Mouse (Mus musculus) retina, postnatal 7 days (tissue): ENCODE measurements around the gene Slc39a11.
A peak's percentile ranks its signal among the peaks of the same experiment; 100 is the strongest.

Experiments used
- DNase-seq: peaks from one replicate; pipeline ENCODE4 v3.0.0-alpha.2; 2012; ENCODE audit warnings: low read depth, low spot score

Slc39a11 gene

DNA sequence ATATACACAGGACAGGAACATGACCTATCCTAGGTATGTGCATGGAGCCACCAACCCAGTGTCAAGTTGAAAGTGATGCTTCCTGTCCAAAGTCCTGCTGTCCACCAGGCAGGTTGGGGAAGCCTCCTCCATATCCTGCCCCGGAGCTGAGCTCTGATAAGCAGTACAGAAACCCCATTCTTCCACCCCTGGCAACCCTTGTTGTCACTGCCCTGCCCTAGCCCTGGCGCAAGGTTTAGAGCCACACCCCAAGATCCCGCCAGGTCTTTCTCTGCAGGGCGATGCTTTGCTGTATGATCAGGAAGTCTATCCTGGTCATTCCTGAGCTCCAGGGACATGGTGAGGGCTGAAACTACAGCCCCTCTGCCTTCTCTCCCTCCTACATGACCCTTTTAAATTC is 396.7 kb downstream of the Slc39a11 start:
- DNase-seq, result no peak

GRCm38 (mm10) chr11:113251172-113251571 is 398.7 kb downstream of the Slc39a11 start:
- no peak for DNase-seq

- DNase-seq, result no peak
Observed at GRCm38 (mm10) chr11:113246475-113246874, 403.4 kb downstream of the Slc39a11 start.

GRCm38 (mm10) chr11:113245666-113246065 is 404.2 kb downstream of the Slc39a11 start:
- DNase-seq, result no peak

DNA sequence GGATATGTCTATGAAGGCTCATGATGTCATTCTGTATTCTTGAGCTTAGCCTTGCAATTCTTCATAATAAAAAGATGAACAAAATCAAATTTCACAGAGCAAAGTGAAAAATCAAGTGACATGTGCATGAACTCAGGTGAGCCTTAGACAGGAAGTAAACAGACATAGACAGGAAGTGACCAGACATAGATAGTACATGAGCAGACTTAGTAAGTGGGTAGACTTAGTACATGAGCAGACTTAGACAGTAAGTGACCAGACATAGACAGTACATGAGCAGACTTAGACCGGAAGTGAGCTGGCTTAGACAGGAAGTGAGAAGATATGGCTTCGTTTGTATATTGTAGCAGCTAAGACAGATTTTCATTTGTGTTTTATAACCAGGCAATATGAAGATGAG is 415.4 kb downstream of the Slc39a11 start:
- no peak for DNase-seq

GRCm38 (mm10) chr11:113232049-113232448 is 417.8 kb downstream of the Slc39a11 start:
- DNase-seq, result no peak

DNA sequence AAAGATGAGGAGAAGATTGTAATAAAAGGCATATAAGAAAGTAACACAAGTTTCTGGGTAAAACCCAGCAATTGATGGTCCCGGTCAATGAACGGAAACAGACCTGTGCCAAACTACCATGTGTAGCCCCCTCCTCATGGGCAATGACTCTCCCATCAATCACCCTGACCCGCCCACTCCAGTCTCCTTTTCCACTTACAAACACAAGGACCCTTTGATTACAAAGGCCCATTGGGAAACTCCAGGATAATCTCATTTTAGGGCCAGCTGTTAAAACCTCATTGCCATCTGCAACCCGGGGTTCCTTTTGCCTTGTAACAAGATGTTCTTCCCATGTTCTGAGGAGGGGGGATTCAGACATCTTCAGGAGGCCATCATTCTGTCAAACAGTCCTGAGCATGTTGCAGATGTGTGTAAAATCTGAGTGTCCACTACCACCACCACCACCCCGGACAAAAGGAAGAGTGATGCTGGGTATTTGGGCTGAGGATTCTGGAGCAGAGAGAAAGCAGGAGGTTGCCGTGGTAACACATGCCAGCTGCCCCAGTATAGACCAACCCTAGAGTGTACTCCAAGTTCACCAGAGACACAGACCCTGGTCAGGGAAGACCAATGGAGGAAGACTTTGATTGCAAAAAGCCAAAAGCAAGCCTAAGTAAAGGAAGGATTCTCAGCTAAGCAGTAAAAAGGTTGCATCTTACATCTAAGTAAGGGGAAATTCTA is 419.3 kb downstream of the Slc39a11 start:
- DNase-seq, result no peak

DNA sequence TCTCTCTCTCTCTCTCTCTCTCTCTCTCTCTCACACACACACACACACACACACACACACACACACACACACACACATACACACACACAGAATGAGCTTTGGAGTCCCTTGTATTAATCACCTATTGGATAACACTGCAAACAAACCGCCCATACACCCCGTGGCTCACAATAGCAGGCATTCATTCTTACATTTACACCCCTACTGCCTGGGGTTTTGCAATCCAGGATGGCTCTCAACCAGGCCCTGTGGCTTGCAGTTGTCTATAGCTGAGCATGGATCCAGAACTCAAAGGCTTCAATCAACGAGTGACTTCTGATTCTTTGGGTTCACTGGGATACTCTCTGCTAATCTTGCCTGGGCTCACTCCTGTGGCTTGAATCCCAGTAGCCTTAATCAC is 424.1 kb downstream of the Slc39a11 start:
- DNase-seq, result no peak

- DNase-seq, result no peak
Observed at GRCm38 (mm10) chr11:113223756-113224323, 426.0 kb downstream of the Slc39a11 start.

DNA sequence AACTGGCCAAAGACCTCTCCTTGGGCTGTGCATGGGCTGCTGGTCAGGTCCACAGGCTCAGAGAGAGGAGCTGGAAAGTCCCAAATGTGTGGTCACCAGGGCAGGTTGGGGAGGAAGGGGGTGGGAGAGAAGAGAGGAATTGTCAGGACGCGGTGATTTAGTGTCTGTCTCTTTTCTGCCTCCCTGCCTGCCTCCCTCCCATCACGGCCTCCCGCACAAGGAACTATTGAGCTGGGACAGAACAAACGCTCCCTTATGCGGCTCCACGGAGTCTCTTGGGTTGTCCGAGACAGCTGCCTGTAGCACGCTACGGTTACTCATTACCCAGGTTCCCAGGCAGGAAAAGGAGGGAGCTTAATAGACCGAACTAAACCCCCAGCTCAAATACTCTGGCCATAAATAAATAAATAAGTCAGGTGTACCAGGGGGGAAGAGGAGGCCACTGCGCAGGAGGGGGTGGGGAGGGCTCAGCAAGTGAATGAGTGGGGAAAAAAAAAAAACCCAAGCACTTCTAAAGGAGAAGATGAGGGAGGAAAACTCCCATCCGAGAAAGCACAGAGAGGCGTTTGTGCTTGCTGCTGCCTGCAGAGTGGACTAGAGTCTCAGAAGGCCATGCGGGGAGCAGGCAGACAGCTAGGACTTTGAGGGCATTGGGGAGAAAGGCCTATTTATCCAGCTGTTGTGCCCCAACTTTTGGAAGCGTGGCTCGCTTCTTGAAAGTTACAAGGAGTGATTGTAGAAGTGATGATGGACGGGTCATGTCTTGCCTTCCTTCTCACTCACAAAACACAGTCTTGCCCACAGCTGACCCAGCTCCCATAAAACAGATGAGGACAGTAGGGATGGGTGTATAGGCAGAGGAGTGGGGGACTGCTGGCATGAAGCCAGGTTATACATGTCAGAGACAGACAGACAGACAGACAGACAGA is 428.3 kb downstream of the Slc39a11 start:
- DNase-seq, result no peak

- DNase-seq, result no peak
Observed at GRCm38 (mm10) chr11:113220649-113221048, 429.2 kb downstream of the Slc39a11 start.

- no peak for DNase-seq
Observed at GRCm38 (mm10) chr11:113214741-113215140, 435.1 kb downstream of the Slc39a11 start.

- DNase-seq, result no peak
Observed at GRCm38 (mm10) chr11:113212390-113213025, 437.4 kb downstream of the Slc39a11 start.

GRCm38 (mm10) chr11:113209220-113209878 is 440.5 kb downstream of the Slc39a11 start:
- no peak for DNase-seq

DNA sequence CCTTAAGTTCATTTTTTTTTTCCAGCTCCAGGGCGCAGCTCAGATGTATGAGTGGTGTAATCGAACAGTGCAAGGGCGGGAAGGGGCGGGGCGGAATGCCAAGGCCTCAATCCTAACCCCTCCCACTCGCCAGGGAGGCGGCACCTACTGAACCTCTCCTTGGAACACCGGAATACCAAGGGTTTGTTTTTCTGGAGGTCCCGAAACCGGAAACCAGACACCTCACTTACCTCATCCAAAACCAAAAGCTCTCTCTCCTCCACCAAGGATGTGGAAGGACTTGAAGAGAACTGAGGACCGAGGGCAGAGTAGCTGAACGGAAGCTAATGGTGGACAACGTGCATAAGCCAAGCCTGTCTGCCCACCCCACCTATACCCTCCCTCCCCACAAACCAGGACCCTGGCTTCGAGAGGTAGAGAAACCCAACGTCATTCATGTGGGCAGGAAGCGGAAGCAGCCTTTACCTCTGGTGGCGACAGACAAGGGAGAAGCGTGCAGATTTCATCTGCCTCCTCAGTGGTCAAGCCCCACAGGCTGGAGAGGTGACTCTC is 441.3 kb downstream of the Slc39a11 start:
- no peak for DNase-seq

- DNase-seq, result no peak
Observed at GRCm38 (mm10) chr11:113207966-113208365, 441.9 kb downstream of the Slc39a11 start.

DNA sequence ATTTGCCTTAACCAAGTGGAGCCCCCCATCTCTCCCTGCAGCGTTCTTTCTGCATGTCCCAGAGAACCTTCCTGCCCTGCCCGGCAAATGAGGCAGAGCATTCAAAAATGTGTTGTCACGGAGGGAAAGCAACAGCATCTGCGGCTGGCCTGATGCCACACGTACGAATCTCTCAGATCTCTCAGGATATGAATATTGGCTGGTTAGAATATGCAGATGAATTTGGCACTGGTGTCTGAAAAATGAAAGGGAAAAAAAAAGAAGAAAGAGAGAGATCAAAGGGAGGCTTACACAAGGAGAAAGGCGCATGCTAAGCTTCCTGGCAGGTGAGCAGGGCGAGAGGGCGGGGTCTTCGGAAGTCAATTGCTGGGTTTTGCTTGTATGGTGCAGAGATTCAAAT is 443.8 kb downstream of the Slc39a11 start:
- no peak for DNase-seq

- DNase-seq, result no peak
Observed at GRCm38 (mm10) chr11:113203008-113203407, 446.9 kb downstream of the Slc39a11 start.

- DNase-seq, result peak; percentile 65
Observed at GRCm38 (mm10) chr11:113201470-113201997, 448.3 kb downstream of the Slc39a11 start.

- no peak for DNase-seq
Observed at GRCm38 (mm10) chr11:113200901-113201300, 449.0 kb downstream of the Slc39a11 start.

GRCm38 (mm10) chr11:113198586-113198985 is 451.3 kb downstream of the Slc39a11 start:
- no peak for DNase-seq
